Mouse (Mus musculus) monocyte, adult 2 months (primary cell): Measurements from ENCODE around the gene Dcxr.

ENCODE experiments used
- DNase-seq, 2 experiments: peaks; one replicate each; pipeline ENCODE4 v3.0.0; 2022; ENCODE audit warnings: low spot score in 2 of 2, low read depth in 1 of 2

Dcxr gene

GRCm38 (mm10) chr11:120710672-120711071 is 16.4 kb downstream of the Dcxr start:
- no peak for DNase-seq

GRCm38 (mm10) chr11:120709551-120709950 is 17.5 kb downstream of the Dcxr start:
- no peak for DNase-seq

GRCm38 (mm10) chr11:120707969-120708368 is 19.1 kb downstream of the Dcxr start:
- no peak for DNase-seq

GRCm38 (mm10) chr11:120707225-120707624 is 19.9 kb downstream of the Dcxr start:
- no peak for DNase-seq

- no peak for DNase-seq
Measured at GRCm38 (mm10) chr11:120706120-120706519, 21.0 kb downstream of the Dcxr start.

- no peak for DNase-seq
Measured at GRCm38 (mm10) chr11:120704486-120705325, 22.4 kb downstream of the Dcxr start.

- DNase-seq, result no peak
Measured at GRCm38 (mm10) chr11:120703696-120704454, 23.2 kb downstream of the Dcxr start.

GRCm38 (mm10) chr11:120697741-120698140 is 29.3 kb downstream of the Dcxr start:
- DNase-seq, result no peak

GRCm38 (mm10) chr11:120696568-120696967 is 30.5 kb downstream of the Dcxr start:
- DNase-seq, result no peak

- DNase-seq, result no peak
Measured at GRCm38 (mm10) chr11:120695641-120696040, 31.4 kb downstream of the Dcxr start.

GRCm38 (mm10) chr11:120695184-120695583 is 31.9 kb downstream of the Dcxr start:
- DNase-seq, result no peak

GRCm38 (mm10) chr11:120693461-120693860 is 33.6 kb downstream of the Dcxr start:
- no peak for DNase-seq

- no peak for DNase-seq
Measured at GRCm38 (mm10) chr11:120692471-120693011, 34.5 kb downstream of the Dcxr start.

GRCm38 (mm10) chr11:120689365-120689764 is 37.7 kb downstream of the Dcxr start:
- no peak for DNase-seq

GRCm38 (mm10) chr11:120686650-120687272 is 40.3 kb downstream of the Dcxr start:
- no peak for DNase-seq

- no peak for DNase-seq
Measured at GRCm38 (mm10) chr11:120684660-120685059, 42.4 kb downstream of the Dcxr start.

GRCm38 (mm10) chr11:120684086-120684485 is 43.0 kb downstream of the Dcxr start:
- DNase-seq, result no peak

GRCm38 (mm10) chr11:120683536-120683935 is 43.5 kb downstream of the Dcxr start:
- DNase-seq, result no peak

- DNase-seq, result no peak
Measured at GRCm38 (mm10) chr11:120682683-120683082, 44.4 kb downstream of the Dcxr start.

GRCm38 (mm10) chr11:120679909-120680308 is 47.2 kb downstream of the Dcxr start:
- DNase-seq, result no peak

GRCm38 (mm10) chr11:120676951-120677350 is 50.1 kb downstream of the Dcxr start:
- DNase-seq, result no peak
